Mouse (Mus musculus) embryonic fibroblast, embryonic 13.5 days (primary cell): ENCODE data around the gene Trappc2l.

Experiments
- CTCF ChIP-seq: IDR thresholded peaks from 2 replicates; pipeline ENCODE4 v1.5.1; 2011; ENCODE audit warnings: mild to moderate bottlenecking, control low read depth, low read length, moderate library complexity, borderline replicate concordance; ENCODE audit not compliant: insufficient read depth
- POLR2A ChIP-seq: IDR thresholded peaks from 2 replicates; pipeline ENCODE4 v1.6.1; 2011; ENCODE audit warnings: low read depth, mild to moderate bottlenecking, control low read depth, low read length, moderate library complexity

- TF ChIP-seq CTCF (no peak), POLR2A (no peak)
Measured at GRCm38 (mm10) chr8:122640825-122641224, 29.4 kb downstream of the Trappc2l start.
